Mouse (Mus musculus) lung, postnatal 0 days (tissue): ENCODE results near the gene Khdc1a. TPM values are rescaled to one million over a fixed set of nuclear protein-coding genes. Genes with fewer than 3 reads are reported as not detected.

Experiments
- ATAC-seq: fragments of 200-750 bp; cut with Nextera tagmentation; 2 replicates; pipeline ENCODE4 v1.8.0; 2017; ENCODE audit warnings: moderate library complexity
- DNase-seq: peaks from one replicate; pipeline ENCODE4 v3.0.0-alpha.2; 2016; ENCODE audit warnings: low spot score
- H3K27ac ChIP-seq: fragments of 300-500 bp; sonication (generic); 2 replicates; pipeline ENCODE4 v1.5.1; 2014; ENCODE audit warnings: antibody characterized with exemption, mild to moderate bottlenecking, low read length, mixed read lengths
- H3K27me3 ChIP-seq: fragments of 300-500 bp; sonication (generic); replicated peaks from 2 replicates; pipeline ENCODE4 v1.6.1; 2014; ENCODE audit warnings: low read length, mixed read lengths; ENCODE audit not compliant: insufficient read depth
- H3K36me3 ChIP-seq: fragments of 300-500 bp; sonication (generic); 2 replicates; pipeline ENCODE4 v1.6.1; 2014; ENCODE audit warnings: low read length, mixed read lengths; ENCODE audit not compliant: insufficient read depth
- H3K4me1 ChIP-seq: fragments of 300-500 bp; sonication (generic); 2 replicates; pipeline ENCODE4 v1.6.1; 2014; ENCODE audit warnings: antibody characterized with exemption, low read depth, low read length, mixed read lengths; ENCODE audit not compliant: insufficient read depth
- H3K4me2 ChIP-seq: fragments of 300-500 bp; sonication (generic); replicated peaks from 2 replicates; pipeline ENCODE4 v1.6.1; 2014; ENCODE audit warnings: low read depth, mild to moderate bottlenecking, low read length, moderate library complexity, mixed read lengths
- H3K4me3 ChIP-seq: fragments of 300-500 bp; sonication (generic); 2 replicates; pipeline ENCODE4 v1.5.1; 2014; ENCODE audit warnings: low read depth, low read length
- H3K9ac ChIP-seq: fragments of 300-500 bp; sonication (generic); replicated peaks from 2 replicates; pipeline ENCODE4 v1.6.1; 2014; ENCODE audit warnings: low read depth, mild to moderate bottlenecking
- H3K9me3 ChIP-seq: fragments of 300-500 bp; sonication (generic); 2 replicates; pipeline ENCODE4 v1.6.1; 2016; ENCODE audit warnings: low read length, mixed read lengths
- CTCF ChIP-seq: IDR thresholded peaks from 2 replicates; pipeline ENCODE4 v1.5.1; 2016; ENCODE audit warnings: antibody characterized with exemption, mild to moderate bottlenecking
- EP300 ChIP-seq: IDR thresholded peaks from 2 replicates; pipeline ENCODE4 v1.6.1; 2016; ENCODE audit warnings: antibody characterized with exemption, mild to moderate bottlenecking, control low read depth
- WGBS: fragments of 180-500 bp; shearing (Covaris S2); extraction: QIAGEN DNeasy Blood & Tissue Kit; methylation state at CpG from one replicate; pipeline ENCODE4 v1.1.7; 2014; 5-methylcytosine and 5-hydroxymethylcytosine counted together
- polyA plus RNA-seq: library from polyadenylated mRNA; unstranded; fragments of >200 nt; fragmentation: Nextera tagmentation; extraction: Ambion mirVana; gene quantifications from 2 replicates; pipeline ENCODE4 v1.2.1, GENCODE M21; 2015

Gene Khdc1a
- polyA plus RNA-seq, 1 experiment from 2014 or later, result not detected

GRCm38 (mm10) chr1:21383256-21383655 is 33.8 kb downstream of the Khdc1a start, which contains the start of gene Khdc1b:
TSS of gene Khdc1b (plus strand) at chr1:21383556.
- Histone ChIP-seq H3K4me2 (no peak within 1 kb of the TSS), H3K9me3 (no peaks in the 10 kb centered on the region), H3K9ac (no peak within 1 kb of the TSS), H3K4me3 (no peak within 1 kb of the TSS), H3K4me1 (no peaks in the 10 kb centered on the region), H3K36me3 (no peaks in the 10 kb centered on the region), H3K27ac (no peak within 1 kb of the TSS), H3K27me3 (no peaks in the 10 kb centered on the region)
- TF ChIP-seq CTCF (no peak), EP300 (no peak)
- ATAC-seq (no peak), DNase-seq (no peak)
- 80% methylated on average over 1 of the region's 1 CpGs for WGBS

GRCm38 (mm10) chr1:21391138-21391671 is 41.8 kb downstream of the Khdc1a start:
- 59% methylated on average over 6 of the region's 6 CpGs for WGBS
- DNase-seq, result no peak
- Histone ChIP-seq H3K27me3 (no peaks in the 10 kb centered on the region), H3K9me3 (no peaks in the 10 kb centered on the region), H3K36me3 (no peaks in the 10 kb centered on the region), H3K4me1 (no peaks in the 10 kb centered on the region), H3K9ac (no peak overlapping the region), H3K4me2 (no peak overlapping the region), H3K4me3 (no peak overlapping the region), H3K27ac (no peak overlapping the region)
- TF ChIP-seq EP300 (no peak), CTCF (no peak)
- no peak for ATAC-seq

Other genes with a start within 250 kb of the Khdc1a start
- gene Tmem14a, start 131.1 kb upstream of the Khdc1a start, polyA plus RNA-seq, result 7.9 and 9.7 TPM in 2 replicates
- gene Gsta3, start 109.1 kb upstream of the Khdc1a start, polyA plus RNA-seq, result 23.5 and 28.9 TPM in 2 replicates
- gene Khdc1c, start 18.7 kb downstream of the Khdc1a start, polyA plus RNA-seq, result not detected in 2 replicates
- gene Khdc1b, start 33.9 kb downstream of the Khdc1a start, polyA plus RNA-seq, result not detected in 2 replicates